Mouse (Mus musculus) myocyte (in vitro differentiated cells): ENCODE measurements at regions not wholly inside any gene's neighbourhood (a gene's known extent, or its start where the extent isn't known, plus 50 kb on each side); places are given as distances from the start of the nearest gene placed in this dataset.

Source experiments
- CEBPB ChIP-seq: IDR thresholded peaks from 2 replicates; pipeline ENCODE4 v1.6.1; 2011; ENCODE audit warnings: mild to moderate bottlenecking, moderate library complexity; ENCODE audit not compliant: poor library complexity, insufficient read depth, severe bottlenecking
- E2F4 ChIP-seq: IDR thresholded peaks from one replicate; pipeline ENCODE4 v1.6.1; 2011; ENCODE audit warnings: mild to moderate bottlenecking, control low read depth, moderate library complexity; ENCODE audit not compliant: insufficient read depth
- MAX ChIP-seq: IDR thresholded peaks from one replicate; pipeline ENCODE4 v1.6.1; 2011; ENCODE audit warnings: low read depth, mild to moderate bottlenecking, control low read depth
- MYOD1 ChIP-seq, 3 experiments: IDR thresholded peaks; one replicate each; pipeline ENCODE4 v1.6.1; 2011; ENCODE audit warnings: control low read depth in 2 of 3, low read depth in 2 of 3, mild to moderate bottlenecking in 2 of 3, moderate library complexity in 1 of 3; ENCODE audit not compliant: insufficient read length in 2 of 3, control insufficient read depth in 1 of 3
- MYOG ChIP-seq, 3 experiments: IDR thresholded peaks; one replicate each; pipeline ENCODE4 v1.6.1; 2011; ENCODE audit warnings: control low read depth in 2 of 3, low read depth in 2 of 3, mild to moderate bottlenecking in 2 of 3; ENCODE audit not compliant: insufficient read length in 2 of 3, control insufficient read depth in 1 of 3, insufficient read depth in 1 of 3
- POLR2A ChIP-seq: IDR thresholded peaks from one replicate; pipeline ENCODE4 v1.6.1; 2011; ENCODE audit warnings: low read depth, mild to moderate bottlenecking, control low read depth, moderate library complexity; ENCODE audit not compliant: insufficient read length
- POLR2AphosphoS2 ChIP-seq: IDR thresholded peaks from one replicate; pipeline ENCODE4 v1.6.1; 2011; ENCODE audit warnings: low read depth, control low read depth; ENCODE audit not compliant: insufficient read length
- REST ChIP-seq: IDR thresholded peaks from one replicate; pipeline ENCODE4 v1.6.1; 2011; ENCODE audit warnings: mild to moderate bottlenecking, control low read depth, moderate library complexity; ENCODE audit not compliant: insufficient read depth, insufficient read length
- TCF12 ChIP-seq: IDR thresholded peaks from one replicate; pipeline ENCODE4 v1.6.1; 2011; ENCODE audit warnings: mild to moderate bottlenecking, control low read depth; ENCODE audit not compliant: poor library complexity, insufficient read depth, severe bottlenecking
- TCF3 ChIP-seq: IDR thresholded peaks from one replicate; pipeline ENCODE4 v1.6.1; 2011; ENCODE audit warnings: low read depth, control low read depth; ENCODE audit not compliant: insufficient read length
- USF1 ChIP-seq: IDR thresholded peaks from one replicate; pipeline ENCODE4 v1.6.1; 2011; ENCODE audit warnings: low read depth, mild to moderate bottlenecking, control low read depth, moderate library complexity

- TF ChIP-seq POLR2A (no peak), USF1 (no peak), TCF12 (no peak), TCF3 (no peak), MAX (no peak), E2F4 (no peak), MYOD1 (IDR thresholded peaks at IDR 0.05; ENCODE audit: control insufficient read depth in 1 of 3, insufficient read length in 2 of 3, low read depth in 2 of 3) (no peak), MYOG (IDR thresholded peaks at IDR 0.05; ENCODE audit: control insufficient read depth in 1 of 3, insufficient read depth in 1 of 3, insufficient read length in 2 of 3, low read depth in 2 of 3) (no peak), REST (no peak), POLR2AphosphoS2 (no peak), CEBPB (no peak)
Measured at GRCm38 (mm10) chr8:78932069-78932468, 96.2 kb upstream of the Zfp827 start.
